Mouse (Mus musculus) lung, adult 18-20 months (tissue): ENCODE data around the gene Aff4.

Experiments used
- DNase-seq, 2 experiments: peaks; one replicate each; pipeline ENCODE4 v3.0.0; 2022; ENCODE audit warnings: mixed read lengths in 2 of 2

The Aff4 gene

DNA sequence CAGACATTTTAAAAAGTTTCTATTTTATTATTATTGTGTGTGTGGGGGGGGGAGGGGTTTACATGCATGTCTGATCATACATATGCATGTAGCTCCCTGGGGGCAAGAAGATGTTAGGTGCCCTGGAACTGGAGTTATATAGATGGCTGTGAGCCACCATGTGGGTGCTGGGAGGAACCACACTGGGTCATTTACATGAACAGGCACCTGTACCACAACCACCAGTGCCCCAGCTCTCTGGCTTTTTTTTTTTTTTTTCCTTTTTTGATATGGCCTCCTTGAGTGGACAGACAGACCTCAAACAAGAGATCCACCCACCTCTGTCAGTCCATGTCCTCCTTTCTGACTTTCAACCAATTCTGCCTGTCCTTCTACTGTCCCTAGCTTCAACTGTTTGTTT, 78.5 kb downstream of the Aff4 start:
- no peak for DNase-seq

DNA sequence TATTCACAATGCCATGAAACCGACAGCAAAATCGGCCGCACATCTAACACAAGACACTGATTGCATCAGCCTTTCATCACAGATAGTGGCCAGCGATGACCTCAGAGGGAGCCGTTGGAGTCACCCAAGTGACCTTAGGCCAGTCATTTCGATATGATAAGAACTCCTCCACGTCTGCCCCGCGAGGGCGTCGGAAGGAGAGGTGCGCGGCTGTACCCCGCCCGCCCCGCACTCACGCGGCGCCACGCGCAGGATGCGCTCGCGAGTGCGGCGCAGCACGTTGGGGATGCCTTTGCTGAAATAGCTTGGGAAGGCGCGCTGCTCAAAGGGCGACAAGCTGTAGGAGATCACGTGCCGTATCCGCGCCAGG, 79.7 kb downstream of the Aff4 start:
- DNase-seq: no peak

DNA sequence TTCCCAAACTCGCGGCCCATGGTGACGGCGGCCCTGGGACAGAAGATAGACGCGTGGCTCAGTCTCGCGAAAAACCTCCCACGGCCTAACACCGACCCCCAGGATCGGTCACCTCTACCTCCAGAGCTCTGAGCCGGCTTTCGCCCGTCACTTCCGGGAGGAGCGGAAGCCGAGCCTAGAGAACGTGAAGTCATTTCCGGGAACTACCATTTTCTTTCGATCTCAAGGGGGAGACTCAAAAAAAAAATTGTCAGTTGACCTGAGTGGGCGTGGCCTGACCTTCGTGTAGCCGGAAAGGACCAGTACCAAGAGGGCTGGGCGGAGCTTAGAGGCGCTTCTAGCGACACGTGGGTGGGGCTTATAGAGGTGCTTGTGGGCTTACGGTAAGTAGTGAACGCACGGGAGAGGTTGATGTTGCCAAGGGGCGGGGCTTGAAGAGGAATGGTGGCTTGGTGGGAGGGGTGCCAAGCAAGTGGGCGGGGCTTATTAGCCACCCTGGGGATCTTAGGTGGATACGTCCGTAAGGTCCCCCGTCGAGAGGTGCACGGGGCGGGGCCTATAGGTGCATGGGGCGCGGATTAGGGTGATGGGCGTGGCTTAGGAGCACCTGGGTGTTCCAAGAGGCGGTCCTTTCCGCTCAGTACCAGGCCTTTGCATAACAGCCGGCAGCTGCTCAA, 80.2 kb downstream of the Aff4 start, which contains the start of the genes Uqcrq and Gdf9:
TSS of gene Uqcrq (minus strand) at position 162 of the 677 bp plus-strand sequence.
TSS of gene Gdf9 (plus strand) at position 354 of the 677 bp plus-strand sequence.
- DNase-seq: peak; percentile 100

DNA sequence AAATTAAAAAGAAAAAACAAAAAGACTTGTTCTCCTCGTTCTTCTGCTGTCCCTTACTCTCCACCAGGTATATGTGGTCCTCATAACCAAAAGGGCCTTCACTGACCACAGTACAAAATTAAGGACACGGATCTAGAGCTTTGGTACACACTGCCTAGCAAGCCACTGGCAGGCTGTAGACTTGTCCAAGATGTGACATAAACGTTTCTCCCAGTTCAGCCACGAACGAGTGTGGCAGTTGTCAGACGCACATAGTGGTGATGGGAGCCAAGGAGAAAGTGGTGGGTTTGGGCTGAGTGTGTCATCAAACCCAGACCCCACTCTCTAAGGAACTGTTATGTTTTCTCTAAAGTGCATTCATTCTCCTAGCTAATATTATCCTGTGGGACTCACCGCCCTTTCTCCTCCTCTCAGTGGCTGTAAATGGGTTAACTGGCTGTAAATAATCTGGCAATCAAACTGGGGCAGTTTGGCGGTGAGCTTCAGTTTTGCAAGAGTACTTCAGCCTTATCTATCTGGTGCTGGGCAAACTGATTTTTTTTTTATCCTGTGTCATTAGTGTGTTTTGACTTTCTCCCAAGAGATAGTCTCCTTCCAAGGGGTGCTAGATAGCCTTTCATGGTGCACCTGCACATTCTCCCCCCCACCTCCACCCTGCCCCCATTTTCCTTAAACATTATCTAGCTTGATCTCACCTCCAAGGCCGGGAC, 80.9 kb downstream of the Aff4 start:
- peak; percentile 16 to 48 for DNase-seq

DNA sequence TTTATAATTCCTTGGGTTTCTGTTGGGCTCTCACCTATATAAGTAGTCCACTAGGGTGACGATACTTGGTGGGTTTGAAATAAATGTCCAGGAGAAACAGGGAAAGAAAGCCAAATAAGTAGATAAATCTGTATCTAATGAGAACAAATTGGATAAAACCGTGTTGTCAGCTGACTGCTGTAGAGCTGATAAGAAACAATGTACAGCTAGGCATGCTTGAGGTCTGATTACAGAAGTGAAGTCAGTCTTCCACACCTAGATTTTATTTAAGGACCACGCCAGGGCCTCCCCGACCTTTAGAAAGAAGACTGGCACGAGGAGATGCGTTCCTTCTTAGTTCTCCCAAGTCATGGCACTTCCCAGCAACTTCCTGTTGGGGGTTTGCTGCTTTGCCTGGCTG, 82.4 kb downstream of the Aff4 start:
- DNase-seq: no peak

DNA sequence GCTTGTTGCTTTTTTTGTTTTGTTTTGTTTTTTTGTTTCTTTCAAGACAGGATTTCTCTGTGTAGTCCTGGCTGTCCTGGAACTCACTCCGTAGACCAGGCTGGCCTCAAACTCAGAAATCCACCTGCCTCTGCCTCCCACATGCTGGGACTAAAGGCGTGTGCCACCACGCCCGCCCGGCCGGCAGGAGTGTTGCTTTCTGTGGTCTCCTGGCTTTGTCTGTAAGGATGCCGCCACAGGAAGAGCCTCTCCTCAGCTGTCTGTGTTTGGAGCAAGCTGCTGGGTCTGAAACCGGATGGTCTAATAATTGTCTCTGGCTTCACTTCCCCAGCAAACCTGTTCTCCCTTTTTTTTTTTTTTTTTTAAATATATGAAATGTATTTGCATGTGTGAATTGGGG, 84.9 kb downstream of the Aff4 start:
- no peak for DNase-seq

DNA sequence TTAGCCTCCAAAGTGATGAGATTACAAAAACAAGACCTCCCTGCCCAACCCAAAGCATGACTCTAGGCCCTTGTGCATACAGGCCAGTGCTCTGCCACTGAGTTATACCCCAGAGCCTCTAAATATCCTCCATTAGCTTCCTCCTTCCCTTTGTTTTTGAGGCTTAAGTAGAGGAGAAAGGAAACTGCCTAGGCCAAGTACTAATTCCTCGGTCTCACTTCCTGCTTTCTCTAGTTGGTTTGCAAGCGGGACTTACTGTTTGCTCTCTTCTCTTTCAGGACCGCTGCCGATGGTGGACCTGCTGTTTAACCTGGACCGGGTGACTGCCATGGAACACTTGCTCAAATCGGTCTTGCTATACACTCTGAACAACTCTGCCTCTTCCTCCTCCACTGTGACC, 85.7 kb downstream of the Aff4 start:
- no peak for DNase-seq

DNA sequence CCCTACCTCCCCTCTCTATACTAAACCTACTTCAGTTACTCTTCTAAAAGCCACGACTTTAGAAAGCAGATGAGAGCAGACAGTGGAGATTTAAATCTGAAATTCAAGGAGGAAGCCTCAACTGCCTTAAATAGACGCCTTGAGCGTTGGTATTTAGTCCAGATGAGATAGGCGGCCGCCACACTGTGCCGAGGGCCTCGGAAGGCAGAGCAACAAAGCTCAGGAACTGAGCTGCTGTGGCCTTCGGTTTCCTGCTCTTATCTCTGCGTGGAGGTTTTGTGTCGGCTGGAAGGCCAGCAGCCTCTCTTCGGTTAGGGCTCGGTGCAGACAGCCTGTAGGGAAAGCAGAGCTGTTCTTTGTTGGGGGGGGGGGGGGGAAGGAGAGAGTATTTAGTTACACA, 91.3 kb downstream of the Aff4 start:
- DNase-seq: no peak

DNA sequence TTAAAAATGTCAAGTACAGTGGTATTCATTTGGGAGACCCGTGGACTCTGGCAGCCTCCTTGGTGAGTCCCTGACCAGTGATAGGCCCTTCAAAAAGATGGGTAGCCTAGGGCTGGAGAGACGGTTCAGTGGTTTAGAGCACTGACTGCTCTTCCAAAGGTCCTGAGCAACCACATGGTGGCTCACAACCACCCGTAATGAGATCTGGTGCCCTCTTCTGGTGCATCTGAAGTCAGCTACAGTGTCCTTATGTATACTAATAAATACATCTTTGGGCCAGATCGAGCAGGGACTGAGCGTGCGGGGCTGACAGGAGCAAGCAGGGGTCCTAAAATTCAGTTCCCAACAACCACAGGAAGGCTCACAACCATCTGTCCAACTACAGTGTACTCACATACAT, 93.2 kb downstream of the Aff4 start:
- DNase-seq: peak; percentile 32 to 47

DNA sequence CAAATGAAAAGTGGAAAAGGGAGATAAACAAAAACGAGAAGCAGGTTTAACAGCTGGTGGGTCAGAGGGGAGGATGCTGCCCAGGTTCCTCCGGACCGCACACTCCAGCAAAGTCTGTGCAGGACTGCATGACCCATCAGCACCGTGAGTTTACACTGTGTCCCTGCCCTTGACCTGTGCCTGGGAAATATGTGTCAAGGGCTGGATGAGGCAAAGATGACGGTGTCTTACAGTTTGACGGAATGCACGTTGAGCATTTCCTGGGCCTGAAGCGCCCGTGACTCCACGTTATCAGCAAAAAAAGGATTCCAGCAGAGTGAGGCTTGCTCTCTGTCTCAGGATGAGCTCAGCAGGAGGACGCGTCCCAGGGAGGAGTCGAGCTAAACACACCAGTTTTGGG, 94.9 kb downstream of the Aff4 start:
- no peak for DNase-seq

DNA sequence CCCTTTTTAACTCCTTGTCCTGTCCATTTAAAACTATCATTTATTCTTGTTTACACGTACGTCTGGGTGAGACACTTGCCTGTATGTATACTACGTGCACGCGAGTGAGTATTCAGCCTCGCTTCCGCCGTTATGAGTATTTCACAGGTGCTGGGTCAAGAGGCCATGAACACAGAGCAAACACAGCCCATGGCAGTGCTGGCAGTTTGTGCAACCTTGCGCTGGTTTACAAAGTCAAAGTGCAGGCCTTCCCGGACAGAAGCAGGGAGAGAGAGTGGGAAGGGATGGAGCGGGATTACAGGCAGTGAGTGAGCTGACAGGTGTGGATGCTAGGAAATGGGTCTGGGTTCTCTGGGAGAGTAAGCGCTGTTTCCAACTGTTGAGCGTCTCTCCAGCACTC, 95.5 kb downstream of the Aff4 start:
- no peak for DNase-seq

DNA sequence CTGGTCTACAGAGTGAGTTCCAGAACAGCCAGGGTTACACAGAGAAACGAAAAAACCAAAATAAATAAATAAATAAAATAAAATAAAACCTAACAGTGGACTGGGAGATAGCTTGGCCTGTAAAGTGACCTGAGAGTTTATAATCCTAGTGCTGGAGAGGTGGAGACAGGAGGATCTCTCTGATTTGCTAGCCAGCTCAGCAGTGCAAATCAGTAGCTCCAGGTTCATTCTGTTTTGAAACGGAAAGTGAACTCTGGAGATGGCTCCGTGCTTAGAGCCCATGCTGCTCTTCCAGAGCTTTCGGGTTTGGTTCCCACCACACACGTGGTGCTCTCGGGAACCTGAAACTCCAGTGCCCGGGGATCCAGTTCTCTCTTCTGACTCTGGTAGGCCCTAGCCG, 97.4 kb downstream of the Aff4 start:
- no peak for DNase-seq

DNA sequence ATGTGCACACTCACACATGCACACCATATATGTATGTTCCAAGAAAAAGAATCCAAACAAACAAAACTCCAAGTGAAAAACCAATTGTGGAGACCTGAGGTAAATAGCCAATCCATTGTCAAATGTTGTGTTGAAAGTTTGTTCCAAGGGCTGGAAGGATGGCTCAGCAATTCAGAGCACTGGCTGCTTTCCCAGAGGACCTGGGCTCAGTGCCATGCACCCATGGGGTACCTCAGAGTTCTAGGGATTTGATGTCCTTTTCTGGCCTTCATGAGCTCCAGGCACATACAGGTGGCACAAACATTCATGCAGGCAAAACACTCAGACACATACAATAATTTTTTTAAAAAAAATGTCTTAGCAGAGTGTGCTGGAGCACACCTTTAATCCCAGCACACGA, 97.9 kb downstream of the Aff4 start:
- DNase-seq: no peak

DNA sequence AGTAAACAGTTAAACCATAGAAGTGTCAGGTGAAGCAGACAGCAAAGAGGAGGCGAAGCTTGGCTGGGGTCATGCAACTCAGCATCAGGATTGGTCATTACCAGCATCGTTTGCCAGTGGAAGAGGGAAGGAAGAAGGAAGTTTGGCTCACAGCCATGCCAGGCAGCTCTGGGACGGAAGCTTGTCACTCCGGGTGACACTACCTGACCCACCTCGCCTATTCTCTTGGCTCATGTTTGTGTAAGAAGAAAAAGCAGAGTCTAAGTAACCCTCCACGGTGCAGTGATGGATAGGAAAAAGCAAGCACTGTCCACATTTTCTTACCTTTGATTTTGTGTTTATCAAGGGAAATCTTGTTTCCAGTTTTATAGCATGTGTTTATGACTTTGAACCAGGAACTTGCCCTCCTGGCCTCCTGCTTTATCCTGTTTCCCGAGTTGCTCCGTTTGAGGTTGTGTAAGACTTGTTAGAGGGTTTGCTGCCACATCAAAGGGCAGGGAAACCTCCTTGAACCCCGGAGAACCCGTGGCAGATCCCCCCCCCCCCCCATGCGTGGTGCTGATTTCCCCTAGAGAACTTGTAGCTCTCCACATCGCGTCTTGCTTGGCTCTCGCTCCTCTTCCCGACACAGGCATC, 99.6 kb downstream of the Aff4 start:
- peak in 1 of 2 experiments; percentile 37 for DNase-seq

DNA sequence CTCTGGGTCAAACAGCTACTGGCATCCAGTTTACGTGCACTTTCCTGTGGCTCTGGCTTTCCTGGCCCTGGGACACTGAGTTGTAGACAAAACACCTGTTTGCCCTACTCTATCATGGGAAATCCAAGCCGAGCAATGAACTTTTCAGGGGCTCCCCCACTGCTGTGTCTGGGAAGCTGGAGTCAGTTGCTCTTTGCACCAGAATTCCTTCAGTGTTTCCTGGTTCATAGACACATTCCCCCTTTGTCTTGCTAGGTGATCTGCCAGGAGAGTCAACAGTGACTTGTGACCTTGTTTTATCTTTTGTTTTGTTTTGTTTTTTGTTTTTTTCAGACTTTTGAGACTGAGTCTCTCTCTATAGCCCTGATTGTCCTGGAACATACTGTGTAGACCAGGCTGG, 100.7 kb downstream of the Aff4 start:
- DNase-seq: no peak

DNA sequence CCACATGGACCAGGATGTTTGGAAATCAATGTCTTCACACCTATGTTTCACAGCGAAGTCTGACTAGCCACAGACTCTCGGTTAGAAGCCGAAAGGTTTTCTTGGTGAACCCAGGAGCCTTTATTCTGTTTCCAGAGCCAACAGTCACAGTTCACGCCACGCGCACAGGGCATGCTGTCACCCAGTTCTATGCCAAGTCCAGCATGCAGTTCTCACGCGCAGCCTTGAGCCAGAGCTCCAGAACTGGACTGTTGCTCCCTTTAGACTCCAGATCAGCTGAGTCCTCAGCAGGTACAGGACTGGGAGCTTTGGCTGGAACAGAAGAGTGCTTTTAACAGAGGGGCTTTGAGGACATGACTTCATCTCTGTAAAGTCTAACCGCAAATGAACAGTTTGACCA, 101.8 kb downstream of the Aff4 start:
- DNase-seq: no peak

DNA sequence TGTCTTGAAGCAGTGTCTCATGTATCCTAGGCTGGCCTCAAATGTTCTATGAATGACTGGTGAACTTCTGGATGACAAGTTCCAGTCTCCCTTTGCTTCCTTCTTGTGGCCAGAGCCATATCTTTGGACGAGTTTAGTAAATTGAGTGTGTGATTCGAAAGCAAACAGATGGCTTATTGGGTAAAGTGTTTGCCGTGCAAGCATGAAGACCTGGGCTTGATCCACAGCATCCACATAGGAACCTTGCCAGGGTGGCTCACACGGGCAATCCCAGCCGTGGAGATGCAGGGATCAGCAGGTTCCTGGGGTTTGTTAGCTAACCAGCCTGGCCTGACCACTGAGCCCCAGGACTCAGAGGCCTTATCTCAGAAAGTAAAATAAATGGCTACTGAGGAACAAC, 102.4 kb downstream of the Aff4 start:
- no peak for DNase-seq

DNA sequence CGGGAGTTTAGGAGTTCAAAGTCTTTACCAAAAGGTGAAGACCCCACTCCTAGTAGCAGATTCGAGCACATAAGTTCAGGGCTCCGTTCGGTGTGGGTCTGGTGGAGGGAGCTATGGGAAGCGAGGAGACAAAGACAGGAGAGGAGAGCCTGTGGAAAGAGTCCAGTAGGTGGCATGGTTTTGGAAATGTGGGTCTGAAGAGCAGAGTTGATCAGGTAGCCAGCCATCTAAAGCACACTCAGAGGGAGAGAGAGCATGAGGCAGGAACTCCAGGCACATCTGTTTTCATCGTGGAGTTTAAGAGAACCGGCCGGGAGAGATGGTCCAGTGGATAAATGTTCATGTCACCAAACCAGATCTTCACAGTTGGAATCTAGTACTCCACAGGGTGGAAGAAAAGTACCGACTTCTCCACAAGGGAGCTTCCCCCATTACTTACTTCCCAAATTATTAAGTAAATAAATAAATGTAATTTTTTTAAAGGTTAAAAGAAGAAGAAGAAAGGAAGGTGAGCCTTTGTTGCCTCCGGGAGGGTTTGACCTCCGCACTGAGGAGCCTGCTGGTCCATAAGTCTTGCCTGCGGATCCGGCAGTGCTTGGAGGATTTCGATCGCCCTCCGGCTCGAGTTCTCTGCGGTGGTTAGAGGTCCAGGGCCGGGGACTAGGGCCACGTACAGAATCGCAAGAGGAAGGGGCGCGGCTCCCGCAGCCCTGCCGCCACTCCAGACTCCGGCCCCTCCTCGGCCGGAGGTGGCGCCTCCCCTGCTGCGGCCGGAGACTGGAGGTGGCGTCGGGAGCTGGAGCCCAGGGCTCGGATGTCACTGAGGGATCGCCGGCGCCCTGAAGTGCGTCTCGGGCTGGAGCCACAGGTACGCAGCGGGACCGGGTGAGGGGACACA, 106.1 kb downstream of the Aff4 start, which contains the start of the genes Gm10447 and Shroom1:
TSS of gene Gm10447 (minus strand) at position 637 of the 898 bp plus-strand sequence.
TSS of gene Shroom1 (plus strand) at position 732 of the 898 bp plus-strand sequence.
- peak; percentile 73 to 75 for DNase-seq

DNA sequence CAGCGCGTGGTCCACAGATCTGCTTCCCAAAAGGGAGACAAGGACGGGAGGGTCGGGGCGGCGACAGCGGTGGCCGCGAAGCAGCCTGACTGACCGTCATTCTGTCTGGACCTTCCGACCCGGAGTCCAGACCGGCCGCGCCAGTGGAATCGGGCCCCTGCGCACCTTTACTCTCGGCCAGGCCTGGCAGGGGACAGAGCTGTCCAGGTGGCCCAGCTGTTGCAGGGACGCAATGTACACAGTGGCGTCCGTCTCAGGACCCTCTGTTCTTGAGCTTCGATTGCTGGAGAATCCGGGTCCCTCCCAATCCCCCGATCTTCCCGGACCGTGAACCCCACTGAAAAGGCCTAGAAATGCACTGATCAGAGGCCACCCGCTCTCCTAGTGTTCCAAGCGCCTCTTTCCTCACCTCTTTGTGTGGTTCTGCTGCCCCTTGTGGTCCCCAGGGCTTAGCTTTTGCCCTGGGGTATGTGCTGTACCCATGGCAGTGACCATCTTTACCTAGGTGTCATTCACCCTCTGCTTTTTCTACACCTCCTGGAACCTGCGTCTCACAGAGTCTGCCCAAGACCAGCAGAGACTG, 106.8 kb downstream of the Aff4 start:
- no peak for DNase-seq

DNA sequence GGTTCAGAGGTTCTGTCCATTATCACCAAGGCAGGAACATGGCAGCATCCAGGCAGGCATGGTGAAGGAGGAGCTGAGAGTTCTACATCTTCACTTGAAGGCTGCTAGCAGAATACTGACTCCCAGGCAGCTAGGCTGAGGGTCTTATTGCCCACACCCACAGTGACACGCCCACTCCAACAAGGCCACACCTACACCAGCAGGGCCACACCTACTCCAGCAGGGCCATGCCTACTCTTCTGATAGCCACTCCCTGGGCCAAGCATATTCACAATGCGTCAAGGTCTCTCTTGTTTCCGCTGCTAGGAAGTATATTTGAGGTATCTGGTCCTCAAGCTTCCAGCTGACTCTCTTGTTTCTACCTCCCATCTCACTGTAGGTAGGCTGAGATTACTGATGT, 108.4 kb downstream of the Aff4 start:
- no peak for DNase-seq

DNA sequence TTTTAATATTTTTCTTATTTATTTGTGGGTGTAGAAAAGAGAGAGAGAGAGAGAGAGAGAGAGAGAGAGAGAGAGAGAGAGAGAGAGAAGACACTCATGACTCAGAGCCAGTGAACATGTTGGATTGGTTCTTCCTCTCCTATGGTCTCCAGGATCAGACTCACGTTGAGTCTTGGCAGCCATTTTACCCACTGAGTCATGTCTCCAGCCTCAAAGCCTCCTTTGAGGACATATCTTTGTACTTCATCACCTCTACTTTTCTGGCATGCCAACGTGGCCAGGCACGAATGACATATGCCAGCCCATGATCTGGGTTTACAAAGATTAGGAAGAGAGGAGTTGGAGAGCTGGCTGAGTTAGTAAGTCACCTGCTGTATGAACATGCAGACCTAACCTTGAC, 109.6 kb downstream of the Aff4 start:
- no peak for DNase-seq

DNA sequence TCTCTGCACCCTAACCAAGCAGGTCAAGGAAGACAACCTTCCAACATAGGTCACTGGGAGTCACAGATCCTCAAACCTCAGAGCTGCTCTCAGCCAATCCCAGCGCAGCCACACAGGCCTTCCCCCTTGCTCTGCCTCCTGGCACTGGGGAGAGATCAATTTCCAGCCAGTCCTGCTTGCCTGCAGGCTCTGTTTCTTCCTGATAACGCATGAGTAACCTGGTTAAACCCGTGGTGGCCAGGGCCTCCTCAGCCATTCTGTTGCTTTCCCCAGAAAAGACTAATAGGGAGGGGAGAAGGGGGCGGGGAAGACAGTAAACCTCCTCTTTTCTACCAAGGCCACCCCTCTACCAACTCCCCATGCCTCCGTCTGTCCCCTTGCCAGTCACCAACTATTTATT, 111.1 kb downstream of the Aff4 start:
- peak in 1 of 2 experiments; percentile 13 for DNase-seq
